Mouse (Mus musculus) liver, postnatal 0 days (tissue): ENCODE measurements at regions not wholly inside any gene's neighbourhood (a gene's known extent, or its start where the extent isn't known, plus 50 kb on each side); places are given as distances from the start of the nearest gene placed in this dataset.

ENCODE experiments used
- CTCF ChIP-seq: sonication (generic); IDR thresholded peaks from 2 replicates; pipeline ENCODE4 v1.5.1; 2016; ENCODE audit warnings: antibody characterized with exemption, low read depth
- EP300 ChIP-seq: IDR thresholded peaks from 2 replicates; pipeline ENCODE4 v1.6.1; 2016; ENCODE audit warnings: antibody characterized with exemption, low read depth, mild to moderate bottlenecking

GRCm38 (mm10) chr4:82123733-82124132 is 581.8 kb downstream of the Nfib start:
- TF ChIP-seq EP300 (no peak), CTCF (no peak)
